Mouse (Mus musculus): Measurements from ENCODE around the gene Ptprd. TPM values are rescaled to one million over a fixed set of nuclear protein-coding genes. Genes with fewer than 3 reads are reported as not detected.

Gene Ptprd
- polyA plus RNA-seq, 1 experiment from 2014 or later = 10.0 TPM

DNA sequence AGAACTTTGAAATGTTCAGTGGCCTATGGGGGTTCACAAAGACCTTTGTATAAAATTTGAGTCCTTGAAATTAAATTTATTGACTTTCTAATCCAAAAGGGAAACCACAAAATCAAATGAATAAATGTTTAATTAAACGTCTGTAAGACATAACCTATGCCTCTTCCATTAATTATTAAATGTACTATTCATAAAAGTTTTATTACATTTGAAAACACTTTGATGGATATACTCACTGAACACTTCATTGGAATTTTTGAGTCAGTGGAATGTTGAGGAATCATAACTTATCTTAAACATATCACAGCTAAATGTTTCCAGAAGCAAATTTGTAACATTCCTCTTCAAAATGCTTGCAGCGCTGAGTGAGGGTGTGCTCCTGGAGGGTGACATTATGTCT is 1551.6 kb downstream of the Ptprd start:
- WGBS = 62% methylated on average over 2 of the region's 2 CpGs
- Histone ChIP-seq H3K4me3 (ENCODE audit: low read length) (no peak overlapping the region), H3K27me3 (ENCODE audit: control insufficient read depth, insufficient read depth, low read length) (no peaks in the 10 kb centered on the region), H3K9me3 (replicated peaks; ENCODE audit: control insufficient read depth, low read length) (no peaks in the 10 kb centered on the region), H3K27ac (ENCODE audit: low read length) (no peak overlapping the region), H3K36me3 (ENCODE audit: control insufficient read depth, insufficient read depth) (no peaks in the 10 kb centered on the region), H3K9ac (ENCODE audit: low read length) (no peak overlapping the region), H3K4me2 (ENCODE audit: low read depth, low read length) (no peak overlapping the region), H3K4me1 (ENCODE audit: control insufficient read depth, insufficient read depth, low read length) (no peaks in the 10 kb centered on the region)
- no peak for ATAC-seq (replicated peaks; ENCODE audit: extremely low read depth, insufficient read depth, low FRiP score)

DNA sequence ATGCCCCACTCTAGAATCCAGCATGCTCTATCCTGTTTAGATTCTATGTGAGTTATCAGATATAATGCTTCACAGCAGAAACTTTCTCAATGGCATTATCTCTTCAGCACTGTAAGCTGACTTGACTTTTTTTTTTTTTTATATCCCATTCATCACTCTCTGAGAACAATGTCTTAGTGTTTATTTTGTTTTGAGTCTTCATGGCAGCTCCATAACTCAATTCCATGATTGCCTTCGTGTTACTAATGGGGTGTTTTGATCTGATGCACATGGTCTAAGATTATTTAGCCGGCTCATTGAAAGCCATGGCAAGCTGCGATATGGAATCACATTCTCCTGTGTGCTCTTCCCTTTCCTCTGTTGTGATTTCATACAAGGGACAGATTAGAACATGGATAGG is 1555.0 kb downstream of the Ptprd start:
- WGBS = 68% methylated on average over 3 of the region's 3 CpGs
- H3K4me3 ChIP-seq (ENCODE audit: low read length) = no peak overlapping the region

DNA sequence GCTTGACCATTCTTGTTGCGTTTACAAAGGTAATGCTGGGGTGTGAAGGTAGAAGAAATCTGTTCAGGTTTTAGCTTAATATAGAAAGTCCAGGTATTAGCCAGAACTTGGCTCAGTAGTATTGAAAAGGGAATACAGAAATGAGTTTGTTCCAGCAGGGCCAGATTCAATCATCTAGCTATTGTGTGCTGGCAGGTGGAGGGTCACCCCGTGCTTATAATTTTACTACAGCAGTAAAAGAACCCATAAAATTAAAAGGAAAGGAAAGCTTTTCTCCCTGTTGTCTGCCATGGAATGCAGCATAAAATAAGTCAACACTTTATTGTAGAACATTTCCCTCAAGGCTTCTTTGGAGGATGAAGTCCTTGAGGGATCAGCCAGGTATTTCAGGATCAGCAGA is 1558.8 kb downstream of the Ptprd start:
- Histone ChIP-seq H3K4me3 (ENCODE audit: low read length) (no peak overlapping the region), H3K9ac (ENCODE audit: low read length) (no peak overlapping the region), H3K27ac (ENCODE audit: low read length) (no peak overlapping the region), H3K27me3 (ENCODE audit: control insufficient read depth, insufficient read depth, low read length) (no peaks in the 10 kb centered on the region), H3K9me3 (replicated peaks; ENCODE audit: control insufficient read depth, low read length) (no peaks in the 10 kb centered on the region), H3K36me3 (ENCODE audit: control insufficient read depth, insufficient read depth) (no peaks in the 10 kb centered on the region), H3K4me2 (ENCODE audit: low read depth, low read length) (no peak overlapping the region), H3K4me1 (ENCODE audit: control insufficient read depth, insufficient read depth, low read length) (no peaks in the 10 kb centered on the region)
- ATAC-seq (replicated peaks; ENCODE audit: extremely low read depth, insufficient read depth, low FRiP score) = no peak
- 93% methylated on average over 2 of the region's 2 CpGs for WGBS

More for the DNA sequence above, 1555.0 kb downstream of the Ptprd start:
- no peaks in the 10 kb centered on the region for H3K9me3 ChIP-seq (replicated peaks; ENCODE audit: control insufficient read depth, low read length)
- no peak overlapping the region for H3K27ac ChIP-seq (ENCODE audit: low read length)
- H3K27me3 ChIP-seq (ENCODE audit: control insufficient read depth, insufficient read depth, low read length) = no peaks in the 10 kb centered on the region
- no peak overlapping the region for H3K4me2 ChIP-seq (ENCODE audit: low read depth, low read length)
- no peak overlapping the region for H3K9ac ChIP-seq (ENCODE audit: low read length)
- no peaks in the 10 kb centered on the region for H3K36me3 ChIP-seq (ENCODE audit: control insufficient read depth, insufficient read depth)
- ATAC-seq (replicated peaks; ENCODE audit: extremely low read depth, insufficient read depth, low FRiP score) = no peak
- no peaks in the 10 kb centered on the region for H3K4me1 ChIP-seq (ENCODE audit: control insufficient read depth, insufficient read depth, low read length)

DNA sequence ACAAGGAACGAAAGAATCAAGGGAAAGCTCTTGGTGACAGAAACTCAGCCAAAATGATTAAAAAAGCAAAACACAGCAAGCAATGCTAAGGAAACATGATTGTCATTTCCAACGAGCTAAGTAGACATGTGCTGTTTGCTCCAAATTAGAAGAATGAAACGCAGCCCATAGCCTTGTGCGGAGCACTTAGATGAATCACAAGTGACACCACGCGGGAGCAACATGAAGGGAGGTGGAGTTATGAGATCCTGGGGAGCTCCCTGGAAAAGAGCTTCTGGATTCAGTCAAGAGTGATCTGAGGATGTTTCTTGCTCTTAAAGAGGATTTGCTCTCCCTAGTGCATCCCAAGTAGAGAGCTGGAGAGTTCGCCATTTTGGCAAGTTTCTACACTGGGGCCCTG is 1590.0 kb downstream of the Ptprd start:
- H3K36me3 ChIP-seq (ENCODE audit: control insufficient read depth, insufficient read depth) = no peaks in the 10 kb centered on the region
- no peak overlapping the region for H3K27ac ChIP-seq (ENCODE audit: low read length)
- no peak overlapping the region for H3K4me3 ChIP-seq (ENCODE audit: low read length)
- H3K9me3 ChIP-seq (replicated peaks; ENCODE audit: control insufficient read depth, low read length) = no peaks in the 10 kb centered on the region
- ATAC-seq (replicated peaks; ENCODE audit: extremely low read depth, insufficient read depth, low FRiP score) = no peak
- no peak overlapping the region for H3K4me2 ChIP-seq (ENCODE audit: low read depth, low read length)
- WGBS = 74% methylated on average over 7 of the region's 7 CpGs
- no peaks in the 10 kb centered on the region for H3K27me3 ChIP-seq (ENCODE audit: control insufficient read depth, insufficient read depth, low read length)
- H3K4me1 ChIP-seq (ENCODE audit: control insufficient read depth, insufficient read depth, low read length) = no peaks in the 10 kb centered on the region
- no peak overlapping the region for H3K9ac ChIP-seq (ENCODE audit: low read length)

DNA sequence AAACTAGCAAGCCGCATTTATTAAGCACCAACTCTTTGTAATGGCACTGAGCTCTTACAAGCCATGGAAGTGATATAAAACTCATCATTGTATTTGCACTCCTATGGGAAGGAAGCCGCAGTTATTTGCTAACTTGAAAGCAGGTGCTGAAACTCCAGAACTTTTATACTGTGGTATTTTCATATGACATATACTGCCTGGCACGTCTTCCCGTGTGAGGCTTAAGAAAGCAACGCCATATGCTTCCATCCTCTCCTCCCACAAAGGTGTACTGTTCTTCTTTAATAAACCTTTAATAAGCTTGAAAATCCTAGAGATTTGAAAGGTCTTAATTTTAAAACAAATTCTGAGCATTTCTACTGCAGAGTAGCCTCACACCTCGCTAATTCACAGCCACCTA is 1595.1 kb downstream of the Ptprd start:
- Histone ChIP-seq H3K36me3 (ENCODE audit: control insufficient read depth, insufficient read depth) (no peaks in the 10 kb centered on the region), H3K27me3 (ENCODE audit: control insufficient read depth, insufficient read depth, low read length) (no peaks in the 10 kb centered on the region), H3K4me1 (ENCODE audit: control insufficient read depth, insufficient read depth, low read length) (no peaks in the 10 kb centered on the region), H3K9ac (ENCODE audit: low read length) (no peak overlapping the region), H3K27ac (ENCODE audit: low read length) (no peak overlapping the region), H3K4me2 (ENCODE audit: low read depth, low read length) (no peak overlapping the region), H3K4me3 (ENCODE audit: low read length) (no peak overlapping the region), H3K9me3 (replicated peaks; ENCODE audit: control insufficient read depth, low read length) (no peaks in the 10 kb centered on the region)
- ATAC-seq (replicated peaks; ENCODE audit: extremely low read depth, insufficient read depth, low FRiP score) = no peak
- 85% methylated on average over 6 of the region's 6 CpGs for WGBS

DNA sequence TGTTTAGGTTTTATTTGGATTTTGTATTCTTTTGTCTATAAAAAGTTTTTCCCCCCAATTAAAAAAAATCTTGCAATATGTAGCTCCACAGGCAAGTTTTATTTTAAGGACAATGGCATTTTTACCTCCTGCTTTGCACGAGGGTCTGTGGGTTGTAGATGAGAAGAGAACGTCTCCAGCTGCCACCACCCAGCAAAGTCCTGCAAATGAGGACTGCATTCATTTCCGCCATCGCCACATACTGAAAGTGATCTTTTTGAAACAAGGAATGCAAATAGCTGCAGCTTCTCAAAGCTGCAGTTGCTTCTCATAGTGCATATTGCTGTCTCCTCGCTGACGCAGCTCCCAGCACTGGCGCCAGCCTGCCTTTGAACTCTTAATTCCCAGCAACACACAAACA is 1603.5 kb downstream of the Ptprd start:
- H3K4me2 ChIP-seq (ENCODE audit: low read depth, low read length) = peak overlapping the region; percentile 41; the same call in 1 of the 2 replicates
- no peak overlapping the region for H3K9ac ChIP-seq (ENCODE audit: low read length)
- 42% methylated on average over 7 of the region's 7 CpGs for WGBS
- H3K36me3 ChIP-seq (ENCODE audit: control insufficient read depth, insufficient read depth) = no peaks in the 10 kb centered on the region
- H3K27me3 ChIP-seq (ENCODE audit: control insufficient read depth, insufficient read depth, low read length) = no peaks in the 10 kb centered on the region
- no peak overlapping the region for H3K27ac ChIP-seq (ENCODE audit: low read length)
- 0 out of 2 replicates have a peak overlapping the region, but pooled peaks have one; percentile 14 for H3K4me3 ChIP-seq (ENCODE audit: low read length)
- no peak for ATAC-seq (replicated peaks; ENCODE audit: extremely low read depth, insufficient read depth, low FRiP score)
- H3K9me3 ChIP-seq (replicated peaks; ENCODE audit: control insufficient read depth, low read length) = no peaks in the 10 kb centered on the region
- no peaks in the 10 kb centered on the region for H3K4me1 ChIP-seq (ENCODE audit: control insufficient read depth, insufficient read depth, low read length)

DNA sequence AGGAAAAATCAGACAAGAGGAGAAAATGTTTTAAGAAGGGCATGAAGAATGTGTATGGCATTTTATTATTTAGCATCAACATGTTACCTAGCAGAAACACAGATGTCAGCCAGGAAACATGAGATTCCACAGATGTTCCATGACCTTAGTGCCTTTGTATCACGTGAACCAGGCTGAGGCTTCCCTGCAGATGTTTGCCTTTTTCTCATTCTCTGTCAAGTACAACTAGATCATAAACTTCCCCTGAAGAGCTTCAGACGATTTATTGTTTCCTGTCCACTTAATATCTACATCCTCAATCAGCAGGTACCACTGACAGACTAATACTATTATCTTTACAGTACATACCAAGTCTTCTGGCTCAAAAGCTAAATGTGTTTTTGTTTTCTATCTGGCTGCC is 1605.0 kb downstream of the Ptprd start:
- Histone ChIP-seq H3K4me1 (ENCODE audit: control insufficient read depth, insufficient read depth, low read length) (no peaks in the 10 kb centered on the region), H3K36me3 (ENCODE audit: control insufficient read depth, insufficient read depth) (no peaks in the 10 kb centered on the region), H3K4me2 (ENCODE audit: low read depth, low read length) (no peak overlapping the region), H3K4me3 (ENCODE audit: low read length) (no peak overlapping the region), H3K27me3 (ENCODE audit: control insufficient read depth, insufficient read depth, low read length) (no peaks in the 10 kb centered on the region), H3K9ac (ENCODE audit: low read length) (no peak overlapping the region), H3K27ac (ENCODE audit: low read length) (no peak overlapping the region), H3K9me3 (replicated peaks; ENCODE audit: control insufficient read depth, low read length) (no peaks in the 10 kb centered on the region)
- 34% methylated on average over 2 of the region's 2 CpGs for WGBS
- ATAC-seq (replicated peaks; ENCODE audit: extremely low read depth, insufficient read depth, low FRiP score) = no peak

DNA sequence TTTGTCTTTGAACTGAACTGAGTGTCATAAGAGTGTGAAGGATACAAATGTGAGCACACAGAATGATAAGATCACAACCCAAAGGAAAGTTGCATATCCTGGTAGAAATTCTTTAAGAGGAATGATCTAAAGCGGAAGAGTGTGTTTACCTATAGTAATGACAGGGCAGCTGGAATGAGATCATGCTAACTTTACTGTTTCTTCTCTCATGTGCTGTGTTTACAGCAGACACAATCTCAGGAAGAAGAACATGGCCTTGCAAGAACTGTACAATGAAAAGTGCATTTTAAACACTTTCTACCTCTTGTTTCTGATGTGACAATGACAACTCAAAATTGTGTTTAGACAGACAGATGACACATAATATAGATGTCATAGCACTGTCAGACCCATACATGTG is 1621.0 kb downstream of the Ptprd start:
- Histone ChIP-seq H3K27ac (ENCODE audit: low read length) (no peak overlapping the region), H3K4me3 (ENCODE audit: low read length) (no peak overlapping the region), H3K9me3 (replicated peaks; ENCODE audit: control insufficient read depth, low read length) (no peaks in the 10 kb centered on the region), H3K4me1 (ENCODE audit: control insufficient read depth, insufficient read depth, low read length) (no peaks in the 10 kb centered on the region), H3K27me3 (ENCODE audit: control insufficient read depth, insufficient read depth, low read length) (no peaks in the 10 kb centered on the region), H3K4me2 (ENCODE audit: low read depth, low read length) (no peak overlapping the region), H3K36me3 (ENCODE audit: control insufficient read depth, insufficient read depth) (no peaks in the 10 kb centered on the region), H3K9ac (ENCODE audit: low read length) (no peak overlapping the region)
- no peak for ATAC-seq (replicated peaks; ENCODE audit: extremely low read depth, insufficient read depth, low FRiP score)
- WGBS = 70% methylated on average over 1 of the region's 1 CpGs

DNA sequence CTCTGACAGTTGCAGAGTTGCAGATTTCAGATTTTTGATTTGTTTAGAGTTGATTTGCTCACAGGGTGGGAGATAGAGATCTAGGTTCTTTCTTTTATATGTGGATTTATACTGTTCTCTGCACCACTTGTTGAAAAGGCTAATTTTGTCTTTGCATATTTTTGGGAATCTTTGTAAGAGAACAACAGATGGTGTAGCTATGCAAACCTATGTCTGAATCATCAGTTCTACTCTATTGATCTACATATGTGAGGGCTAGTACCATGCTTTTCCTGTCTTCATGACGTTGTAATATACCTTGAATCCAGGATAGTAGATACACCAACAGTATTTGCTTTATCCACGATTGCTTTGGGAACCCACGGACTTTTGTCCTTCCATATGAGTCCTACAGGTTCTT is 1628.7 kb downstream of the Ptprd start:
- Histone ChIP-seq H3K9ac (ENCODE audit: low read length) (no peak overlapping the region), H3K36me3 (ENCODE audit: control insufficient read depth, insufficient read depth) (no peaks in the 10 kb centered on the region), H3K9me3 (replicated peaks; ENCODE audit: control insufficient read depth, low read length) (no peaks in the 10 kb centered on the region), H3K27me3 (ENCODE audit: control insufficient read depth, insufficient read depth, low read length) (no peaks in the 10 kb centered on the region), H3K4me1 (ENCODE audit: control insufficient read depth, insufficient read depth, low read length) (no peaks in the 10 kb centered on the region), H3K4me2 (ENCODE audit: low read depth, low read length) (no peak overlapping the region), H3K4me3 (ENCODE audit: low read length) (no peak overlapping the region), H3K27ac (ENCODE audit: low read length) (no peak overlapping the region)
- ATAC-seq (replicated peaks; ENCODE audit: extremely low read depth, insufficient read depth, low FRiP score) = no peak
- WGBS = 77% methylated on average over 3 of the region's 3 CpGs

DNA sequence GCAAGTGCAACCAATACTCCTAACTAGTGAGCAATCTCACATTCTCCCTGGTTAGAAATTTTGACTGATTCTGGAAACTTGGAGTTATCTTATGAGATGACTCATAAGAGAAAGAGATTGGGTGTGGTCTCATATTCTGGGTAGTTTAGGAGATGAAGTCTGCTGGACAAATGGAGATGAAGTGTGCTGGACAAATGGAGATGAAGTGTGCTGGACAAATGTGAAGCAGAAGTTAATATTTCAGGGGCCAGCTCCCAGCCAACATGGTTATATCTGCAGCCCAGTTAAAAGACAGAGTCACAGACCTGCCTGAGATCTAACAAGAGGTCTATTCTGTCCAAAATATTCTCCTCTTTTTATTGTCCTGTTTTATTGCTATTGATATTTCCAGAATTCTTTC is 1645.8 kb downstream of the Ptprd start:
- no peak overlapping the region for H3K4me2 ChIP-seq (ENCODE audit: low read depth, low read length)
- no peaks in the 10 kb centered on the region for H3K36me3 ChIP-seq (ENCODE audit: control insufficient read depth, insufficient read depth)
- H3K9me3 ChIP-seq (replicated peaks; ENCODE audit: control insufficient read depth, low read length) = no peaks in the 10 kb centered on the region
- H3K9ac ChIP-seq (ENCODE audit: low read length) = no peak overlapping the region
- no peak overlapping the region for H3K4me3 ChIP-seq (ENCODE audit: low read length)
- no peaks in the 10 kb centered on the region for H3K4me1 ChIP-seq (ENCODE audit: control insufficient read depth, insufficient read depth, low read length)
- ATAC-seq (replicated peaks; ENCODE audit: extremely low read depth, insufficient read depth, low FRiP score) = no peak
- no peaks in the 10 kb centered on the region for H3K27me3 ChIP-seq (ENCODE audit: control insufficient read depth, insufficient read depth, low read length)
- no peak overlapping the region for H3K27ac ChIP-seq (ENCODE audit: low read length)

Data from heart, embryonic 16.5 days (tissue).